ENCODE assay signal across 8 mouse cellular contexts in the genomic region with DNA sequence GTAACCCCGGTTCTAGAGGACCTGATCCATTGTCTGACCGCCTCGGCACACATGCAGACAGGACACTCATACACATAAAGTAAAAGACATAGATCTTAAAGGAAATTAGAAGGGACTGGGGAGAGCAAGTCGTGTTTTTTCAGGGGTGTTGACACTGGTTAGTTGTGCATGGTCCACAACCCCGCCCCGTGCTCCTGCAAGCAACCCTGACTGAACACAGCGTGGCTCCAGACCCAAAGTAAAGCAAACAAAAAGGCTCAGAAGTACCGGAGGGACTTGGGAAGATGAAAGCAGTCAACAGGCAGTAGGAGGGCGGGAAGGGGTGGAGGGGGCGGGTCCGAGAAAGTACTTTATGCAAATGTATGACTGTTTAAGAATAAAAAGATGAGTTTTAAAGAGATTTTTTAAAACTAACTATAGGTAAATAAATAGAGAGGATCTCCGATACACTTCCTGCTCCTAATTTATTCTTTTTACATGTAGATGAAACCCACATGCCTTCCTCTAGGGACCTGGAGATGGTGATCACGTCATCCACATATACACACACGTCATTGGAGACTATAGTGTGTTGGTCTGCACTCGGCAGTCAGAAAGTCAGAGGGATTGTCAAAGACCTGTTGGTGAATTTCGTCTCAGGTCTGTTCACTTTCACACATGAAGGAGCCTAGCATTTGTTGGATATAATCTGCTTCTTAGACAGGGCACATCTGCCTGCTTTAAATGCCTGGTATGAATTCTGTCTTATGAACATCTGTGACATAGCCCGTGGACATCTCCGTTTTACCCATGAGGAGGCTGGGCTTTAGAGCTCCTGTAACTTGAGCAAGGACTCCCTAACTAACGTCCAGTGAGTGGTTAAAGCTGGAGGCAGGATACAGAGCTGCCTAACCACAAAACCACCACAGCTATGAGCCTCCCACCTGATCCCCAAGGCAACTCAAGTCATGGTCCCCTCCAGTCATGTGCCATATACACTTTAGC. TPM values are rescaled to one million over a fixed set of nuclear protein-coding genes. Genes with fewer than 3 reads are reported as not detected.
DNase-seq lines count a peak whose midpoint lies in the region; ATAC-seq lines count a peak whose summit lies in the region.

No protein-coding gene starts in this region.

- peak overlapping the region; percentile 28 for H3K4me2 ChIP-seq in intestine, embryonic 16.5 days (ENCODE audit: low read depth, low read length)

- 33% methylated on average over 19 of the region's 19 CpGs for WGBS in intestine, embryonic 16.5 days

- DNase-seq in spleen, adult 12 weeks (ENCODE audit: low spot score), result peak; percentile 47
- no peak for DNase-seq in spleen, postnatal 4 days (ENCODE audit: low spot score in 2 of 2)
- peak; percentile 65 for DNase-seq in lung, postnatal 36 days
- DNase-seq in splenic B cell, adult 2 months (ENCODE audit: low read depth, low spot score), result peak; percentile 65
- no peak for DNase-seq in urinary bladder, postnatal 10 days (ENCODE audit: low spot score)

- peak; percentile 56 for ATAC-seq in erythroid progenitor cell, adult 5-6 weeks (replicated peaks; ENCODE audit: low FRiP score, poor library complexity, severe bottlenecking)
- ATAC-seq in intestine, embryonic 16.5 days, result peak; percentile 54
- no peak for ATAC-seq in cerebellum, adult (ENCODE audit: insufficient number of reproducible peaks, low FRiP score, low TSS enrichment)

- H3K4me1 ChIP-seq in intestine, embryonic 16.5 days (ENCODE audit: control insufficient read depth, insufficient read depth, low read length), result peaks cover 4% of the 10 kb centered on the region; the same call in 1 of the 2 replicates

- H3K9ac ChIP-seq in intestine, embryonic 16.5 days (ENCODE audit: low read depth, low read length), result 0 out of 2 replicates have a peak overlapping the region, but pooled peaks have one; percentile 23

- H3K9me3 ChIP-seq in intestine, embryonic 16.5 days (ENCODE audit: control insufficient read depth, low read length), result no peaks in the 10 kb centered on the region

- H3K27ac ChIP-seq in intestine, embryonic 16.5 days (ENCODE audit: low read length), result peak overlapping the region; percentile 49; the same call in 1 of the 2 replicates

- peak overlapping the region; percentile 18; the same call in 1 of the 2 replicates for H3K4me3 ChIP-seq in intestine, embryonic 16.5 days (ENCODE audit: low read length)

- no peaks in the 10 kb centered on the region for H3K36me3 ChIP-seq in intestine, embryonic 16.5 days (ENCODE audit: control insufficient read depth, insufficient read depth, low read length)
- H3K36me3 ChIP-seq in splenic B cell, adult 2 months (ENCODE audit: control insufficient read depth, insufficient read depth, low read length, poor library complexity, severe bottlenecking), result no peaks in the 10 kb centered on the region

- H3K27me3 ChIP-seq in intestine, embryonic 16.5 days (replicated peaks; ENCODE audit: control insufficient read depth, insufficient read depth, low read length), result no peaks in the 10 kb centered on the region
- H3K27me3 ChIP-seq in splenic B cell, adult 2 months (ENCODE audit: control insufficient read depth, insufficient read depth, low read length, poor library complexity, severe bottlenecking), result no peaks in the 10 kb centered on the region

RNA-seq across cellular contexts. Expression of gene Aqp11, which starts 11.4 kb away (rescaled TPM):
- 1.3 and 2.5 TPM in 2 replicates for total RNA-seq in erythroid progenitor cell, adult 5-6 weeks (2015; ENCODE audit: low replicate concordance)
- total RNA-seq in erythroid progenitor cell, adult 5-6 weeks (2017; ENCODE audit: low replicate concordance), result 0.51 and 1.3 TPM in 2 replicates
- 93.4 and 115 TPM in 2 replicates for polyA plus RNA-seq in intestine, embryonic 16.5 days (2015; fragmentation: Nextera tagmentation; extraction: Ambion mirVana)

RNA-seq across cellular contexts. Expression of gene Pak1, which starts 38.8 kb away (rescaled TPM):
- 5.0 and 16.2 TPM in 2 replicates for total RNA-seq in erythroid progenitor cell, adult 5-6 weeks (2015; ENCODE audit: low replicate concordance)
- 3.6 and 6.6 TPM in 2 replicates for total RNA-seq in erythroid progenitor cell, adult 5-6 weeks (2017; ENCODE audit: low replicate concordance)
- 35.8 and 36.3 TPM in 2 replicates for polyA plus RNA-seq in intestine, embryonic 16.5 days (2015; fragmentation: Nextera tagmentation; extraction: Ambion mirVana)

RNA-seq across cellular contexts. Expression of gene Clns1a, which starts 53.1 kb away (rescaled TPM):
- 23.4 and 30.2 TPM in 2 replicates for total RNA-seq in erythroid progenitor cell, adult 5-6 weeks (2015; ENCODE audit: low replicate concordance)
- total RNA-seq in erythroid progenitor cell, adult 5-6 weeks (2017; ENCODE audit: low replicate concordance), result 12.5 and 18.4 TPM in 2 replicates
- 136 and 152 TPM in 2 replicates for polyA plus RNA-seq in intestine, embryonic 16.5 days (2015; fragmentation: Nextera tagmentation; extraction: Ambion mirVana)

Comparison
In these comparisons a context has a peak if more than half of its experiments do, and no peak if none do; other contexts are left out.
1. DNase-seq: peak in spleen, adult 12 weeks (single experiment), lung, postnatal 36 days (single experiment) and splenic B cell, adult 2 months (single experiment); none in spleen, postnatal 4 days (0 of 2) and urinary bladder, postnatal 10 days (single experiment).